Mouse (Mus musculus) left cerebral cortex, adult 9 months (tissue): ENCODE measurements at regions not wholly inside any gene's neighbourhood (a gene's known extent, or its start where the extent isn't known, plus 50 kb on each side); places are given as distances from the start of the nearest gene placed in this dataset.

Source experiments
- DNase-seq, 2 experiments: peaks; one replicate each; pipeline ENCODE4 v3.0.0; 2022; ENCODE audit warnings: low spot score in 2 of 2

- peak in 1 of 2 experiments; percentile 64 for DNase-seq
These were observed 56.3 kb upstream of the Mctp2 start for GRCm38 (mm10) chr7:72362690-72363089.

GRCm38 (mm10) chr7:72391323-72391722 lies 84.9 kb upstream of the Mctp2 start:
- DNase-seq: peak in 1 of 2 experiments; percentile 5

DNA sequence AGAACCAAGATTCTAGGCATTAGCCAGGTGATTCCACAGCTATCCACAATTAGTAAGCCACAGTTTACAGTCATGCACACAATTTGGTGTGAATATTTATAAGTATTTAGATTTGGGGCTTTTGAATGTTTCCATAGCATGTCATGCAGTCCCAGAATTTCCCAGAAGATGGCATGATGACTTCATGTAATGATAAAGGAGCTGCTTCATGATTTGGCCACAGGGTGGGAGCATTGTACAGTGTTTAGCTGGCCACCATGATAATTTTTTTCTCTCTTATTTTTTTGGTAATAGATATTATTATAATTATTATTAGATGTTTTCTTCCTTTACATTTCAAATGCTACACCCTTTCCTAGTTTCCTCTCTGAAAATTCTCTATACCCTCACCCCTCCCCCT lies 93.6 kb upstream of the Mctp2 start:
- peak; percentile 6 to 76 for DNase-seq

DNA sequence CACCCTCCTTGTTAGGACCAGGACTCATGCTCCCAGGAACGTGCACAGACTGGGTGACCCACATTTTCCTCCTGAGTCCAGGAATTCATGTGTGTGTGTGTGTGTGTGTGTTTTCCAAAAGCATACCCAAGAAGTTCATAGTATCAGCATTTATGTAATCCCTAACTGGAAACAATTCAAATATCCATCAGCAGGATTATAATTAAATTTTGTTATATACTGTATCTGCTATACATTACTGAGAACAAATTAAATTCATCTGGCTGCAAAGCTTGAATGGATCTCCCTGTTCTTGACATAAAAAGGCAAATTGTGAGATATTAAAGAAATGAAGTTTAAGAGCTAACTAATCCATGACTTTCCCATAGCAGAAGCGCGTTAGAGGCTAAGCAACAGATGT lies 99.7 kb upstream of the Mctp2 start:
- DNase-seq: no peak

- DNase-seq: no peak
These were observed 102.1 kb upstream of the Mctp2 start for GRCm38 (mm10) chr7:72408409-72408986.

- DNase-seq: no peak
These were observed 132.1 kb upstream of the Mctp2 start for GRCm38 (mm10) chr7:72438552-72438951.

- DNase-seq: no peak
These were observed 135.6 kb upstream of the Mctp2 start for GRCm38 (mm10) chr7:72442001-72442400.

DNA sequence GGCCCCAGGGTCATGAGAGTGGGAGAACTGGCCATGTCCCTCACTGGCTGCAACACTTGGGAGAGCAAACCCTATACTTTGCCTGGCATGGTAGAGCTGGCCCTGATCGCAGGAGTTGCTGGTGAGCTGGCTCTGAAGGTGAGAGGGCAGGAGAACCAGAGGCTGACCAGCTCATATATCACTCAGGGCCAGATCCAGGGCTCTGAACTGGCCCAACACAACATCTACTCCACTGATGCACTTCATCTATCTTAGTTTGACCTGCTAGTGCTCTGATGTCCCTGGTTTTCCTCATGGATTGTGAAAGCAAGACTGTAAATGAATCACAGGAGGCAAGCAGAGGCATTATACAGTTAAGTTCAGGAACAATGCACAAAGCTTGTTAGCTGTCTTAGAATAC lies 137.6 kb upstream of the Mctp2 start:
- DNase-seq: no peak

- DNase-seq: no peak
These were observed 138.4 kb upstream of the Mctp2 start for GRCm38 (mm10) chr7:72444792-72445191.

GRCm38 (mm10) chr7:72446911-72447310 lies 140.5 kb upstream of the Mctp2 start:
- no peak for DNase-seq

DNA sequence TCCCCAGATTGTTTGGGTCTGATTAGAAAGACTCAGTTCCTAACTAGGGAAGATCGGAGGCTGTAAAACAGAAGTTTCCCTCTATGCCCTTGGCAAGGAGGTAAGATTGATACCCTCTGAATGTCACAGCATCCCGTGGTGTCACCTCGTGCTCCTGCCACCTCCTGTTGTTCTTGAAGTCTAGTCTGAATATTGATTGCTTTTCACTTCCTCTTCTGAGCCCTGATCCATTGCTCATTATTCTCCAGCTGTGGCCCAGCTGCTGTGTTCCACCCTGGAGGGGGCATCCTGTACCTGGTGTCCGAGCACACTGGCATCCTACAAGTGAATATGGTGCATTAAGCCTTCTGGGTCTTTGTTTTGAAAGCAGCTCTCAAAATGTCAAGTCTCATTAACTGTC lies 156.6 kb upstream of the Mctp2 start:
- no peak for DNase-seq

DNA sequence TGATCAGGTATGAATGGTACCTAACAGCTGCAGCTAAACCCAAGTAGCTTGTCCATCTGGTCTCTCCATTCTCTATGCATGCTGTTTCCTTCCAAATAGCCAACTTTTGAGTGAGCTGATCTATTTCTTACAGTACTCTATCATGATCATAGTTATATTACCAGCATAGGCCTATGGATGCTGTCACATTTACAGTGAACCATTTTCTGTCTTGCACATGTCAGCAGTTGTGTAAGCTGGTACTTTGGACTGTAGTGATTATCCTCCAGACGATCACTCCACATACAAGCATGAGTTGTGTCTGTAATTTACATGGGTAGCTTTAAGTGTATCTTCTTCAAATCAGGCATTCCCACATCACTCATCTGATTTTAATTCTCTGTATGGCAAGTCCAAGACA lies 158.2 kb upstream of the Mctp2 start:
- no peak for DNase-seq

DNA sequence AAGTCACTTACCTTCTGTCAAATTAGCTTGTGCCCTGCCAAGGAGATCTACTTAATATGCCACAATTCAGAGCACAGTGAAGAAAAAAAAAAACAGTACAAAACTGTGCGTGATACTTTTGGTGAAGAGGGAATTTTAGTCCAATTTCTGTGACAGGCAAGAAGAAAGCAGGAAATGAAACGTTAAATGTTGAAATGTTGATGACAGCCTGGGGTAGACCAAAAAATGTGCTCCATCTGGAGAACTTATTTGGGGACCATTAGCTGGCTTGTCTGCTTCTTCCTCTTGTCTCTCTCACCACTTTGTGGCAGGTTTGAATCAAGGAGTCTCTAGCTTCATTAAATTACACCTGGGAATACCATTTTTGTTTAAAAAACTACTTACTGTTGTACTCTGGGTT lies 163.3 kb upstream of the Mctp2 start:
- DNase-seq: no peak

- no peak for DNase-seq
These were observed 168.3 kb upstream of the Mctp2 start for GRCm38 (mm10) chr7:72474751-72475150.

DNA sequence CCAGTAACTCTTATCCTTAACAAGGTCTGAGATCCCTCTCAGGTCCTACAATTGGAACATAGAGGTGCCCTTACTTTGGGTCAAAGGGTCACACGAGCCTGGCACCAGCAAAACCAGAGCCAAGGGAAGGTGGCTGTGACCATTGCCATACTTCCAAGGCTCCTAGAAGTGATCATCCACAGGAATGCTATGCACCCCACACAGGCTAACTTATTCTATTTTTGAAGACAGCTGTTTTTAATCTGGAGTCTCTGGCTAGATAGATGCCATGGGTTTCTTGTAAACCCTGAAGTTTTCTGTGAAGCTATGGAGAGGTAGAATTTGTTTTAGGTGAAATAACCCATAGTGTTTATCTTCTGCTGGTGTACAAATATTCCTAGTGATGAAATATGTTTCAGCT lies 172.5 kb upstream of the Mctp2 start:
- DNase-seq: no peak

DNA sequence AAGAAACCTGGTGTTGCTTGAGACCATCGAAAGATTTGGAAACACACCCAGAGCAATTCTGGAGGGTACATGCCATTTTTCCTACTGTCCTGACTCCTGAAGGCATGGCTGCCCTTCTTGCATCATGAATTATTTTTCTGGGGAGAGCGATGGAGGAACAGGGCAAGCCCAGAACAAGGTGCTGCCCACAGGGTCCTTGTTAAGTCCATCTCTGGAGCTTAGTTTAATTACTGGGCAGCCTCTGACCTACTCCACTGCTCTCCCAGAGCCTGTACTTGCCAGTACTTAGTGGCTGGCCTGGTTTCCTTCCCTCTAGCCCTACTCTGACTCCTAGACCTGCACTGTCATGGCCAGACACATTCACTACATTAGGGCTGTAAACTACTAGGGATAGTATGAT lies 174.9 kb upstream of the Mctp2 start:
- DNase-seq: no peak

DNA sequence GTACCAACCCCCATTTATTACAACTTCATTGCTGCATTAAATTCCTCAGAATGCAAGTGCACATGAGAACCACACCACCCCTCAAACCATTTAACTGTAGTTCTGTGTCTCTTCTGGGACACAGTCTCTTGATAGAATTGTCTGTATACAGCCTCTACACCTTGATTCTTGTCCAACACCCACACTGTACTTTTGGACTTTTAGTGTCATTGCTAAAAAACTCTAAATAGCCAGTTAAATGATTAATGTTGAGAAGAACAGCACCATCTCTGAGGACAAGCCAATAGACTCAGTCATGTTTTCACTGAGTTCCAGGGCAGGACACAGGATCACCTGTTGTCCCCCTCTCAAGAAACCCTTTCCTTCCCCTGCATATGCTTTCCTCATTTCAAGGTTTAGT lies 183.8 kb upstream of the Mctp2 start:
- no peak for DNase-seq

DNA sequence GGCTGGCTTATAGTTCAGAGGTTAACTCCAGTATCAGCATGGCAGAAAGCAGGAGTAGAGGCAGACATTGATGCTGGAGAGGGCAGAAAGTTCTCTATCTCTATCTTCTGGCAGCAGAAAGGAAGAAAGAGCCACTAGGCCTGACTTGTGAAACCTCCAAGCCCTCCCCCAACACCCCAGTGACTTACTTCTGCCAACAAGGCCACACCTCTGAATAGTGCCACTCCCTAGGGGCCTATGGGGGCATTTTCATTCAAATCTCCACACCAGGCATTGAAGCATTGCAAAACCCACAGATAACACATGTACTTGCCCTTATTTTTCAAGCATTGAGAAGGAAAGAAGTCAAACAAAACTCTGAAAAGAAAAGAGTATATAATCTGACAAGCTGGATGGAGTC lies 186.9 kb upstream of the Mctp2 start:
- DNase-seq: no peak

DNA sequence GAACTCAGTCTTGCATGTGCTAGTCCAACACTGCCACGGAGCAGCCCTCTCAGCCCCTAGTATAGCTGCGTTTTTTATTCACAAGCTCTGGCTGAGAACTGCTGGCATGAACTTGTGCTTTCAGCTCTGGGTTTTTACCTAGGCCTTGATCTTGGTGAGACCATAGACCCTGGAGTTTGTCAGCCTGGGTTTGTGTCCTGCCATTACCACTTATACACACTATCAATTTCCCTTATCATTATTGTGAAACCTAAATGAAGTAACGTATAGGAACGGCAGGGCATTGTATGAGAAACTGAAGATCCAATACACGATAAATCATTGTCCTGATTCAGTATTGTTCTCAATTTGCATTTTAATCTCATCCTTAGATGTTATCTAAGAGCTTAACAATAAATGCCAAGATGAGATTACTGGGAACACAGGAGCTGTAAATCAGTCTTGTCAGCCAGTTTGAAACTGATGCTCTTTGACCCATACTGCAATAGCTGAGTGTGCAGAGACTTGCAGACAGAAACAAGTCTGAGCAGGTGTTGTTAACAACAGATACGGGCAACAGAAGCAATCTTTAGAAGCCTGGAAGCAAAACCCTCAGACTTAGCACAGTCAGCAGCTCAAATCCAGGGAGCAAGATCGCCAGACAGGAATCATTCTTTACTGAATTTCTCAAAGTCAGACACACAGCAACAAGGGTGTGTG lies 190.7 kb upstream of the Mctp2 start:
- no peak for DNase-seq

- no peak for DNase-seq
These were observed 192.3 kb upstream of the Mctp2 start for GRCm38 (mm10) chr7:72498562-72499230.

DNA sequence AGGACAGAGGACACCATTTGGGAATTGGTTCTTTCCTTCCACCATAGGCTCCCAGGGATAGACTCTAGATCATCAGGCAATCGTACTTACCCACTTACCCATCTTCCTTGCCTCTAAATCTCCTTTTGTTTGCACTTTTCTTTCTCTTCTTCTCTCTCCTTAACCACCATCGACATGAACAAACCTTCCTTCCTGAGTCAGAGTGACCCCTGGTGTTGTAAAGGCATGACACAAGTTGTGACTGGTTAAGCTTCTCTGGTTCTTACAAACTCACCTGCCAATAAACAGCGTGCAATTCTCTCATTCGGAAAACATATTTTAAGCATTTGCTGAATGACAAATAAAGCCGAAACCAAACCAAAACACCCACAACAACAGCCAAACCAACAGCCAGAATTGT lies 193.4 kb upstream of the Mctp2 start:
- DNase-seq: no peak

DNA sequence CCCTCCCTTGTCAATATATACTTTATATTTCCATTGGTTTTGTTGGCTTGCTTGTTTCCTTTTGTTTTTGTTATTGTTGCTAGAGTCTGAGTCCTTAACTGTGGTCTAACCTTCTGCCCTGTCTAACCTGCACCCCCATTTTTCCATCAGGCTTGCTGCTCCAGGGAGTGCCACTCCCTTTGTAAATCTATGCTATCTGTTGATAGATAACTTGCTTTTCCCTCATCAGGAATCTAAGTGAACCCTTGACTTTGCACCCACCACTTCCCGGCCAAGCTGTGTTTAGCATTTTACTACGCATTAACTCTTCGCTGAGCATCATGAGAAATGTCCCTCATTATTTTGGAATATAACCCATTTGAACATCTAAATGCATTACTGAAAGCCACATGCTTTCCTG lies 193.8 kb upstream of the Mctp2 start:
- no peak for DNase-seq

GRCm38 (mm10) chr7:72500996-72501395 lies 194.6 kb upstream of the Mctp2 start:
- no peak for DNase-seq
